Mouse (Mus musculus): ENCODE data around the gene Pou5f2. TPM values are rescaled to one million over a fixed set of nuclear protein-coding genes. Genes with fewer than 3 reads are reported as not detected.

The Pou5f2 gene
- polyA plus RNA-seq (2021; fragmentation: Nextera tagmentation) = 0.10 TPM in 1 of 2 replicates, not detected in the other
- long read RNA-seq, experiment 1, partial matches to known transcripts = 0 of 1 reads
- long read RNA-seq, experiment 1, other reads (novel, unspliced or antisense) = 0 of 1 reads
- long read RNA-seq, experiment 2, partial matches to known transcripts = 0 of 3 reads
- long read RNA-seq, experiment 2, other reads (novel, unspliced or antisense) = 0 of 3 reads

GRCm38 (mm10) chr13:78024683-78025294 is at the start of gene Pou5f2:
Pou5f2 (plus strand) TSS chr13:78024902.

Other genes starting within 250 kb of the Pou5f2 start
- 24.1 and 24.3 TPM in 2 replicates for gene Nr2f1, start 174.9 kb downstream of the Pou5f2 start, polyA plus RNA-seq (2021; fragmentation: Nextera tagmentation)

Data from layer of hippocampus, adult 6 months (tissue).